Mouse (Mus musculus) neural tube, embryonic 11.5 days (tissue): ENCODE results near the gene Dtymk. TPM values are rescaled to one million over a fixed set of nuclear protein-coding genes. Genes with fewer than 3 reads are reported as not detected.
"Not testable (repeated sequence)": the region's sequence is repeated elsewhere in the genome, so short reads cannot be mapped to it uniquely, and the experiment has no call there.

Experiments used
- ATAC-seq: fragments of 200-750 bp; cut with Nextera tagmentation; 2 replicates; pipeline ENCODE4 v1.8.0; 2017; ENCODE audit warnings: moderate number of reproducible peaks, mild to moderate bottlenecking, moderate TSS enrichment, moderate library complexity; ENCODE audit not compliant: insufficient read depth, low FRiP score, low TSS enrichment
- DNase-seq: peaks from one replicate; pipeline ENCODE4 v3.0.0-alpha.2; 2015; ENCODE audit warnings: low spot score
- H3K27ac ChIP-seq: fragments of 300-500 bp; sonication (generic); 2 replicates; pipeline ENCODE4 v1.5.1; 2014; ENCODE audit warnings: low read depth, mild to moderate bottlenecking, low read length
- H3K27me3 ChIP-seq: fragments of 300-500 bp; sonication (generic); 2 replicates; pipeline ENCODE4 v1.6.1; 2014; ENCODE audit warnings: mild to moderate bottlenecking, low read length, mixed read lengths; ENCODE audit not compliant: control insufficient read depth, insufficient read depth
- H3K36me3 ChIP-seq: fragments of 300-500 bp; sonication (generic); 2 replicates; pipeline ENCODE4 v1.6.1; 2014; ENCODE audit warnings: mild to moderate bottlenecking, low read length, moderate library complexity, mixed read lengths; ENCODE audit not compliant: control insufficient read depth, insufficient read depth
- H3K4me1 ChIP-seq: fragments of 300-500 bp; sonication (generic); 2 replicates; pipeline ENCODE4 v1.6.1; 2014; ENCODE audit warnings: low read length, mixed read lengths; ENCODE audit not compliant: control insufficient read depth, insufficient read depth
- H3K4me2 ChIP-seq: fragments of 300-500 bp; sonication (generic); 2 replicates; pipeline ENCODE4 v1.6.1; 2014; ENCODE audit warnings: low read depth, mild to moderate bottlenecking, moderate library complexity
- H3K4me3 ChIP-seq: fragments of 300-500 bp; sonication (generic); 2 replicates; pipeline ENCODE4 v1.5.1; 2014; ENCODE audit warnings: low read depth, low read length
- H3K9ac ChIP-seq: fragments of 300-500 bp; sonication (generic); 2 replicates; pipeline ENCODE4 v1.6.1; 2014; ENCODE audit warnings: mild to moderate bottlenecking, low read length
- H3K9me3 ChIP-seq: fragments of 300-500 bp; sonication (generic); 2 replicates; pipeline ENCODE4 v1.6.1; 2016; ENCODE audit warnings: low read length; ENCODE audit not compliant: control insufficient read depth
- WGBS: fragments of 180-500 bp; shearing (Covaris S2); extraction: QIAGEN DNeasy Blood & Tissue Kit; methylation state at CpG from one replicate; pipeline ENCODE4 v1.1.7; 2014; 5-methylcytosine and 5-hydroxymethylcytosine counted together
- polyA plus RNA-seq: library from polyadenylated mRNA; unstranded; fragments of >200 nt; fragmentation: Nextera tagmentation; extraction: Ambion mirVana; gene quantifications from 2 replicates; pipeline ENCODE4 v1.2.1, GENCODE M21; 2014

Dtymk gene
- polyA plus RNA-seq, 1 experiment from 2014 or later = 199 TPM

GRCm38 (mm10) chr1:93795886-93796285 is 5.8 kb downstream of the Dtymk start:
- H3K4me1 ChIP-seq = peaks cover 2% of the 10 kb centered on the region
- peaks cover 21% of the 10 kb centered on the region for H3K36me3 ChIP-seq
- no peak overlapping the region for H3K27ac ChIP-seq
- DNase-seq (no peak), ATAC-seq (no peak)
- H3K4me2 ChIP-seq = no peak overlapping the region
- no peak overlapping the region for H3K4me3 ChIP-seq
- 89% methylated on average over 8 of the region's 8 CpGs for WGBS
- H3K27me3 ChIP-seq = no peaks in the 10 kb centered on the region
- no peaks in the 10 kb centered on the region for H3K9me3 ChIP-seq
- no peak overlapping the region for H3K9ac ChIP-seq

GRCm38 (mm10) chr1:93794526-93794925 is 7.2 kb downstream of the Dtymk start:
- DNase-seq (no peak), ATAC-seq (no peak)
- Histone ChIP-seq H3K27me3 (no peaks in the 10 kb centered on the region), H3K27ac (no peak overlapping the region), H3K4me3 (no peak overlapping the region), H3K9me3 (no peaks in the 10 kb centered on the region), H3K9ac (no peak overlapping the region), H3K4me1 (no peaks in the 10 kb centered on the region), H3K4me2 (no peak overlapping the region), H3K36me3 (peaks cover 21% of the 10 kb centered on the region)
- WGBS = 97% methylated on average over 8 of the region's 8 CpGs

- Histone ChIP-seq H3K27ac (no peak overlapping the region), H3K27me3 (no peaks in the 10 kb centered on the region), H3K4me1 (no peaks in the 10 kb centered on the region), H3K36me3 (peaks cover 30% of the 10 kb centered on the region), H3K4me2 (no peak overlapping the region), H3K9ac (no peak overlapping the region), H3K4me3 (no peak overlapping the region), H3K9me3 (no peaks in the 10 kb centered on the region)
- whole genome bisulfite sequencing = 97% methylated on average over 2 of the region's 2 CpGs
- ATAC-seq (no peak), DNase-seq (no peak)
Measured at GRCm38 (mm10) chr1:93786912-93787311, 14.8 kb downstream of the Dtymk start.

GRCm38 (mm10) chr1:93776686-93777085 is 25.0 kb downstream of the Dtymk start:
- H3K36me3 ChIP-seq = peaks cover 23% of the 10 kb centered on the region
- no peak overlapping the region for H3K4me3 ChIP-seq
- no peak overlapping the region for H3K9ac ChIP-seq
- ATAC-seq (no peak), DNase-seq (no peak)
- 91% methylated on average over 5 of the region's 5 CpGs for WGBS
- no peak overlapping the region for H3K27ac ChIP-seq
- no peaks in the 10 kb centered on the region for H3K9me3 ChIP-seq
- H3K4me1 ChIP-seq = no peaks in the 10 kb centered on the region
- no peaks in the 10 kb centered on the region for H3K27me3 ChIP-seq
- H3K4me2 ChIP-seq = no peak overlapping the region

GRCm38 (mm10) chr1:93769901-93770300 is 31.8 kb downstream of the Dtymk start:
- Histone ChIP-seq H3K27ac (no peak overlapping the region), H3K4me3 (no peak overlapping the region), H3K4me2 (no peak overlapping the region), H3K4me1 (no peaks in the 10 kb centered on the region), H3K9ac (no peak overlapping the region), H3K27me3 (no peaks in the 10 kb centered on the region), H3K36me3 (peaks cover 13% of the 10 kb centered on the region), H3K9me3 (no peaks in the 10 kb centered on the region)
- 97% methylated on average over 3 of the region's 3 CpGs for WGBS
- DNase-seq = no peak
- ATAC-seq = no peak

GRCm38 (mm10) chr1:93767600-93767999 is 34.1 kb downstream of the Dtymk start:
- no peak overlapping the region for H3K27ac ChIP-seq
- H3K9ac ChIP-seq = no peak overlapping the region
- ATAC-seq (no peak), DNase-seq (no peak)
- no peak overlapping the region for H3K4me3 ChIP-seq
- 92% methylated on average over 6 of the region's 6 CpGs for WGBS
- peaks cover 3% of the 10 kb centered on the region; the same call in 1 of the 2 replicates for H3K36me3 ChIP-seq
- H3K4me1 ChIP-seq = no peaks in the 10 kb centered on the region
- H3K27me3 ChIP-seq = no peaks in the 10 kb centered on the region
- no peak overlapping the region for H3K4me2 ChIP-seq
- no peaks in the 10 kb centered on the region for H3K9me3 ChIP-seq

- H3K27ac ChIP-seq = no peak overlapping the region
- no peak for ATAC-seq
- H3K36me3 ChIP-seq = peaks cover 3% of the 10 kb centered on the region; the same call in 1 of the 2 replicates
- no peak overlapping the region for H3K4me2 ChIP-seq
- H3K4me3 ChIP-seq = no peak overlapping the region
- no peak overlapping the region for H3K9ac ChIP-seq
- H3K4me1 ChIP-seq = no peaks in the 10 kb centered on the region
- 92% methylated on average over 9 of the region's 9 CpGs for WGBS
- no peaks in the 10 kb centered on the region for H3K27me3 ChIP-seq
- H3K9me3 ChIP-seq = no peaks in the 10 kb centered on the region
- no peak for DNase-seq
Measured at GRCm38 (mm10) chr1:93764871-93765591, 36.7 kb downstream of the Dtymk start.

GRCm38 (mm10) chr1:93763531-93763930 is 38.2 kb downstream of the Dtymk start:
- H3K36me3 ChIP-seq, H3K4me2 ChIP-seq: not testable (repeated sequence)
- WGBS = 88% methylated on average over 3 of the region's 3 CpGs

GRCm38 (mm10) chr1:93760076-93760475 is 41.7 kb downstream of the Dtymk start:
- Histone ChIP-seq H3K9me3 (no peaks in the 10 kb centered on the region), H3K9ac (no peak overlapping the region), H3K36me3 (no peaks in the 10 kb centered on the region), H3K4me1 (no peaks in the 10 kb centered on the region), H3K27ac (no peak overlapping the region), H3K4me2 (no peak overlapping the region), H3K27me3 (no peaks in the 10 kb centered on the region), H3K4me3 (no peak overlapping the region)
- ATAC-seq = no peak
- 100% methylated on average over 1 of the region's 1 CpGs for WGBS
- DNase-seq = no peak

More at GRCm38 (mm10) chr1:93763531-93763930, 38.2 kb downstream of the Dtymk start:
- DNase-seq, H3K4me3 ChIP-seq, ATAC-seq, H3K9ac ChIP-seq, H3K27ac ChIP-seq, H3K4me1 ChIP-seq, H3K9me3 ChIP-seq, H3K27me3 ChIP-seq: not testable (repeated sequence)
